Mouse (Mus musculus) embryonic facial prominence, embryonic 11.5 days (tissue): Measurements from ENCODE around the gene Arg2. TPM values are rescaled to one million over a fixed set of nuclear protein-coding genes. Genes with fewer than 3 reads are reported as not detected.

Experiments
- ATAC-seq: fragments of 200-750 bp; cut with Nextera tagmentation; replicated peaks from 2 replicates; pipeline ENCODE4 v1.8.0; 2017; ENCODE audit warnings: low read depth; ENCODE audit not compliant: insufficient number of reproducible peaks, low FRiP score, low TSS enrichment
- DNase-seq: peaks from one replicate; pipeline ENCODE4 v3.0.0-alpha.2; 2015; ENCODE audit warnings: low spot score
- H3K27ac ChIP-seq: fragments of 300-500 bp; sonication (generic); replicated peaks from 2 replicates; pipeline ENCODE4 v1.5.1; 2014; ENCODE audit warnings: mild to moderate bottlenecking, low read depth, low read length, control low read depth
- H3K27me3 ChIP-seq: fragments of 300-500 bp; sonication (generic); 2 replicates; pipeline ENCODE4 v1.6.1; 2014; ENCODE audit warnings: mild to moderate bottlenecking, low read length, moderate library complexity, mixed read lengths; ENCODE audit not compliant: control insufficient read depth, insufficient read depth
- H3K36me3 ChIP-seq: fragments of 300-500 bp; sonication (generic); replicated peaks from 2 replicates; pipeline ENCODE4 v1.6.1; 2014; ENCODE audit warnings: low read depth, mild to moderate bottlenecking, low read length, moderate library complexity, mixed read lengths; ENCODE audit not compliant: control insufficient read depth, insufficient read depth
- H3K4me1 ChIP-seq: fragments of 300-500 bp; sonication (generic); 2 replicates; pipeline ENCODE4 v1.6.1; 2014; ENCODE audit warnings: low read length, mixed read lengths; ENCODE audit not compliant: control insufficient read depth, insufficient read depth
- H3K4me2 ChIP-seq: fragments of 300-500 bp; sonication (generic); 2 replicates; pipeline ENCODE4 v1.6.1; 2014; ENCODE audit warnings: low read depth, mild to moderate bottlenecking, control low read depth, low read length, moderate library complexity
- H3K4me3 ChIP-seq: fragments of 300-500 bp; sonication (generic); 2 replicates; pipeline ENCODE4 v1.5.1; 2014; ENCODE audit warnings: low read depth, low read length, control low read depth
- H3K9ac ChIP-seq: fragments of 300-500 bp; sonication (generic); replicated peaks from 2 replicates; pipeline ENCODE4 v1.6.1; 2014; ENCODE audit warnings: mild to moderate bottlenecking, control low read depth, low read length
- H3K9me3 ChIP-seq: fragments of 300-500 bp; sonication (generic); replicated peaks from 2 replicates; pipeline ENCODE4 v1.6.1; 2016; ENCODE audit warnings: mild to moderate bottlenecking, low read length, inconsistent platforms, mixed read lengths; ENCODE audit not compliant: control insufficient read depth
- WGBS: fragments of 180-500 bp; shearing (Covaris S2); extraction: QIAGEN DNeasy Blood & Tissue Kit; methylation state at CpG from one replicate; pipeline ENCODE4 v1.1.7; 2014; 5-methylcytosine and 5-hydroxymethylcytosine counted together
- polyA plus RNA-seq: library from polyadenylated mRNA; unstranded; fragments of >200 nt; fragmentation: Nextera tagmentation; extraction: Ambion mirVana; gene quantifications from 2 replicates; pipeline ENCODE4 v1.2.1, GENCODE M21; 2014

The Arg2 gene
- polyA plus RNA-seq, 1 experiment from 2014 or later: 5.7 TPM

DNA sequence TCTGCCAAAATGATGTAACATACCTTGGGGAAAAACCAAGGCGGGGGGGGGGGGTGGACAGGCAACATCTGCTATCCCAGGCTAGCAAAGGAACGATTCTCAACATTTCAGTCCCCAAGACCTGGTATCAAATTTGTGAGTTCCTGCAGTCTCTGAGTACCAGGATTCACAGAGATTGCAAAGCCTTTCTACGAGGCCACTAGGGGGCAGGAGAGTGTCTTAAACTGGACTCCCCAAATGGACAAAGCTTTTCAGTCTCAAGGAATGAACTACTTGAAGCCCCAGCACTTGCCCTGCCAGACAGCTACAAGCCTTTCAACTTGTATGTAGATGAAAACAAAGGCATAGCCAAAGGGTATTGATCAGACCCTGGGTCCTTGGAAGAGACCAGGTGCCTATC lies 62.9 kb downstream of the Arg2 start:
- peaks cover 2% of the 10 kb centered on the region; the same call in 1 of the 2 replicates for H3K4me1 ChIP-seq
- DNase-seq (peak; percentile 83), ATAC-seq (no peak)
- H3K4me3 ChIP-seq: no peak overlapping the region
- no peak overlapping the region for H3K27ac ChIP-seq
- H3K27me3 ChIP-seq: no peaks in the 10 kb centered on the region
- H3K9ac ChIP-seq: no peak overlapping the region
- no peaks in the 10 kb centered on the region for H3K9me3 ChIP-seq
- H3K36me3 ChIP-seq: no peaks in the 10 kb centered on the region
- H3K4me2 ChIP-seq: no peak overlapping the region
- 3% methylated on average over 3 of the region's 3 CpGs for WGBS

DNA sequence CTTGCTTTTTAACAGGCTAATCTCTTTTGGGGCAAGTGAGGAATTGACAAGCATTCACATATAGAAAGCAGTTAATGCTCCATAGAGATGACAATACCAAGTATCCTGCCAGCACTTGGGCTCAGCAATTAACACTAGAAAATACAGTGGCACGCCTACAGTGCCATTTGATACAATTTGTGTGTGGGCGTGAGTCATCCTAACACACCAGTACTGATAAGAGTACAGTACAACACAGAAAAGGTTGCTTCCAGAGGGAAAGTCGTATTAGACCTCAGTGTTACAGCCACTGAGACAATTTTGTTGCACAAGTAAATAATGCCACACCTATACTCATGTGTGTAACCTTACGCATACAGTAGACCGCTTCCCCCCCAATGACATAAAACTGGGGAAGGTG lies 66.5 kb downstream of the Arg2 start:
- WGBS: 88% methylated on average over 5 of the region's 5 CpGs
- Histone ChIP-seq H3K4me1 (no peaks in the 10 kb centered on the region; the same call in 1 of the 2 replicates), H3K27ac (no peak overlapping the region), H3K36me3 (no peaks in the 10 kb centered on the region), H3K9ac (no peak overlapping the region), H3K4me2 (no peak overlapping the region), H3K9me3 (no peaks in the 10 kb centered on the region), H3K4me3 (no peak overlapping the region), H3K27me3 (no peaks in the 10 kb centered on the region)
- ATAC-seq: no peak
- no peak for DNase-seq

DNA sequence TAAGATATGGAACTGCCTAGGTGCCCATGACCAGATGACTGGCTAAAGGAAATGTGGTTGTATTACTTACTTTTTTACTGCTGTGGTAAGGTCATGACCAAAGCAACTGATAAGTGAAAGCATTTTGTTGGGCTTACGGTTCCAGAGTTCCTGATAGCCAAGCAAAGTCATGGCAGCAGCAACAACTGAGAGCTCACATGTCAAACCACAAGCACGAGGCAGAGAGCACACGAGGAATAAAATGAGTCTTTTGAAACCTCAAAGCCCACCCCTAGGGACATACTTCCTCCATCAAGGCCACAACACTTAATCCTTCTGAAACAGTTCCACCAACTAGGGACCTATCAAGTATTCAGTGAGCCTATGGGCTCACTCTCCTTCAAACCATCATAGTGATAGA lies 71.3 kb downstream of the Arg2 start:
- DNase-seq (no peak), ATAC-seq (no peak)
- no peak overlapping the region for H3K4me3 ChIP-seq
- no peak overlapping the region for H3K9ac ChIP-seq
- H3K27me3 ChIP-seq: no peaks in the 10 kb centered on the region
- no peak overlapping the region for H3K4me2 ChIP-seq
- H3K9me3 ChIP-seq: no peaks in the 10 kb centered on the region
- WGBS: 69% methylated on average over 3 of the region's 3 CpGs
- no peak overlapping the region for H3K27ac ChIP-seq
- no peaks in the 10 kb centered on the region for H3K36me3 ChIP-seq
- H3K4me1 ChIP-seq: no peaks in the 10 kb centered on the region

Other genes with a start within 250 kb of the Arg2 start
- 3.2 and 3.4 TPM in 2 replicates for gene Plek2, start 223.8 kb upstream of the Arg2 start, polyA plus RNA-seq
- 3.5 and 3.9 TPM in 2 replicates for gene Tmem229b, start 123.2 kb upstream of the Arg2 start, polyA plus RNA-seq
- 2.5 and 3.5 TPM in 2 replicates for gene Plekhh1, start 101.6 kb upstream of the Arg2 start, polyA plus RNA-seq
- 30.5 and 34.0 TPM in 2 replicates for gene Pigh, start 41.1 kb upstream of the Arg2 start, polyA plus RNA-seq
- 95.8 and 106 TPM in 2 replicates for gene Vti1b, start 41.9 kb downstream of the Arg2 start, polyA plus RNA-seq
- gene Rdh11, start 61.5 kb downstream of the Arg2 start, polyA plus RNA-seq: 32.1 and 32.3 TPM in 2 replicates
- gene Rdh12, start 78.1 kb downstream of the Arg2 start, polyA plus RNA-seq: 2.1 and 2.8 TPM in 2 replicates
- gene Zfyve26, start 165.5 kb downstream of the Arg2 start, polyA plus RNA-seq: 9.7 and 12.4 TPM in 2 replicates
- gene Rad51b, start 166.5 kb downstream of the Arg2 start, polyA plus RNA-seq: 4.9 and 6.3 TPM in 2 replicates